Comparison of ENCODE assay signal across 12 mouse cellular contexts in the genomic region with DNA sequence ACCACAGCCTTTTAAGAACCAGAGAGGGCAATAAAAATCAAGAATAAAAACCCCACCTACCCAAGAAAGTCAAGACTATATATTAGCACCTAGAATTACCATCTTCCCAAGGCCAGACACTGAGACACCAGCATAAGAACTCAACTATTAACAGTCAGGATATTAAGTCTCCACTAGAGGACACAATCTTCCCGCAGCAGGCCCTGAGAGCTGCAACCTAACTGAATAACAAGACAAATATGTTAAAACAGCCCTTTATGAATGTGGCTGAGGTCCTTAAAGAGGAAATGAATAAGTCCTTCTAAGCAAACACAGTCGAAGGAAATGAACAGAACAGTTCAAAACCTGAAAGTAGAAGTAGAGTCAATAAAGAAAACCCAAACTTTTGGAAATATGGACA. TPM values are rescaled to one million over a fixed set of nuclear protein-coding genes. Genes with fewer than 3 reads are reported as not detected.
DNase-seq lines count a peak whose midpoint lies in the region; ATAC-seq lines count a peak whose summit lies in the region.
"Had no signal": no experiment of that assay in that cellular context is flagged by ENCODE, and none has a peak within 500 bp of the region (broad histone marks: within the 10 kb centered on the region; RNA-seq: fewer than 3 reads in every experiment).

No protein-coding gene starts in this region.

- no peaks in the 10 kb centered on the region for H3K36me3 ChIP-seq in hindbrain, embryonic 16.5 days (ENCODE audit: control insufficient read depth, insufficient read depth, low read length)
- H3K36me3 ChIP-seq in hindbrain, embryonic 10.5 days: no peaks in the 10 kb centered on the region
- no peaks in the 10 kb centered on the region for H3K36me3 ChIP-seq in midbrain, embryonic 16.5 days (ENCODE audit: control insufficient read depth, insufficient read depth, low read length)
- no peaks in the 10 kb centered on the region for H3K36me3 ChIP-seq in midbrain, embryonic 11.5 days (ENCODE audit: control insufficient read depth, insufficient read depth, low read length)
- H3K36me3 ChIP-seq: heart, embryonic 10.5 days; limb, embryonic 10.5 days had no signal

- 46% methylated on average over 2 of the region's 2 CpGs for WGBS in hindbrain, embryonic 16.5 days
- WGBS in hindbrain, embryonic 10.5 days: 77% methylated on average over 2 of the region's 2 CpGs
- 74% methylated on average over 2 of the region's 2 CpGs for WGBS in midbrain, embryonic 16.5 days
- WGBS in midbrain, embryonic 11.5 days: 60% methylated on average over 2 of the region's 2 CpGs

- H3K27me3 ChIP-seq in hindbrain, embryonic 16.5 days (replicated peaks; ENCODE audit: control insufficient read depth, insufficient read depth, low read length): no peaks in the 10 kb centered on the region
- H3K27me3 ChIP-seq in hindbrain, embryonic 10.5 days (ENCODE audit: insufficient read depth, poor library complexity, severe bottlenecking): no peaks in the 10 kb centered on the region
- H3K27me3 ChIP-seq in midbrain, embryonic 16.5 days (ENCODE audit: control insufficient read depth, insufficient read depth, low read depth, low read length): no peaks in the 10 kb centered on the region
- H3K27me3 ChIP-seq in midbrain, embryonic 11.5 days (ENCODE audit: control insufficient read depth, insufficient read depth, low read length): no peaks in the 10 kb centered on the region

- H3K9me3 ChIP-seq in hindbrain, embryonic 16.5 days (ENCODE audit: control insufficient read depth, low read length): no peaks in the 10 kb centered on the region
- no peaks in the 10 kb centered on the region for H3K9me3 ChIP-seq in hindbrain, embryonic 10.5 days
- H3K9me3 ChIP-seq in midbrain, embryonic 16.5 days (replicated peaks; ENCODE audit: control insufficient read depth, low read length, poor library complexity, severe bottlenecking): no peaks in the 10 kb centered on the region
- H3K9me3 ChIP-seq in midbrain, embryonic 11.5 days (ENCODE audit: control insufficient read depth, low read length): no peaks in the 10 kb centered on the region
- H3K9me3 ChIP-seq: heart, embryonic 10.5 days; limb, embryonic 10.5 days had no signal

- H3K9ac ChIP-seq in hindbrain, embryonic 16.5 days (ENCODE audit: low read depth, low read length): no peak overlapping the region
- no peak overlapping the region for H3K9ac ChIP-seq in midbrain, embryonic 16.5 days (ENCODE audit: low read depth, low read length)
- no peak overlapping the region for H3K9ac ChIP-seq in midbrain, embryonic 11.5 days (ENCODE audit: low read length)

- ATAC-seq in hindbrain, embryonic 16.5 days: 0 out of 2 replicates have a peak, but pooled peaks have one; percentile 46
- ATAC-seq in midbrain, embryonic 16.5 days: peak; percentile 45; the same call in 1 of the 2 replicates
- no peak for ATAC-seq in midbrain, embryonic 11.5 days (ENCODE audit: low FRiP score)
- ATAC-seq: intestine, embryonic 16.5 days had no signal

- H3K4me1 ChIP-seq in hindbrain, embryonic 16.5 days (ENCODE audit: control insufficient read depth, insufficient read depth, low read depth, low read length): no peaks in the 10 kb centered on the region
- H3K4me1 ChIP-seq in hindbrain, embryonic 10.5 days (replicated peaks): no peaks in the 10 kb centered on the region
- H3K4me1 ChIP-seq in midbrain, embryonic 16.5 days (ENCODE audit: control insufficient read depth, insufficient read depth, low read length): no peaks in the 10 kb centered on the region
- H3K4me1 ChIP-seq in midbrain, embryonic 11.5 days (ENCODE audit: control insufficient read depth, insufficient read depth, low read length): no peaks in the 10 kb centered on the region
- H3K4me1 ChIP-seq: heart, embryonic 10.5 days; limb, embryonic 10.5 days had no signal

- no peak overlapping the region for H3K4me3 ChIP-seq in hindbrain, embryonic 16.5 days (ENCODE audit: low read length)
- no peak overlapping the region for H3K4me3 ChIP-seq in hindbrain, embryonic 10.5 days
- no peak overlapping the region for H3K4me3 ChIP-seq in midbrain, embryonic 16.5 days (ENCODE audit: low read depth, low read length)
- H3K4me3 ChIP-seq in midbrain, embryonic 11.5 days (ENCODE audit: low read depth, low read length): no peak overlapping the region
- H3K4me3 ChIP-seq: heart, embryonic 10.5 days; limb, embryonic 10.5 days; myocyte had no signal

- no peak overlapping the region for H3K4me2 ChIP-seq in hindbrain, embryonic 16.5 days (ENCODE audit: low read length)
- no peak overlapping the region for H3K4me2 ChIP-seq in midbrain, embryonic 16.5 days (ENCODE audit: low read length)
- no peak overlapping the region for H3K4me2 ChIP-seq in midbrain, embryonic 11.5 days

- 0 out of 2 replicates have a peak overlapping the region, but pooled peaks have one; percentile 12 for H3K27ac ChIP-seq in hindbrain, embryonic 16.5 days (ENCODE audit: low read depth, low read length)
- no peak overlapping the region for H3K27ac ChIP-seq in hindbrain, embryonic 10.5 days
- no peak overlapping the region for H3K27ac ChIP-seq in midbrain, embryonic 16.5 days (ENCODE audit: low read length)
- no peak overlapping the region for H3K27ac ChIP-seq in midbrain, embryonic 11.5 days (ENCODE audit: low read depth, low read length)
- H3K27ac ChIP-seq: heart, embryonic 10.5 days; limb, embryonic 10.5 days had no signal

- DNase-seq in hindbrain, embryonic 10.5 days (ENCODE audit: low spot score): no peak
- DNase-seq in midbrain, embryonic 11.5 days (ENCODE audit: low spot score, missing footprints): no peak
- DNase-seq in cerebellum, adult 9-10 months: peak; percentile 64
- DNase-seq in telencephalon, adult 2 months (ENCODE audit: low read depth, low spot score): peak; percentile 27
- no peak for DNase-seq in ovary, postnatal 10 days (ENCODE audit: low spot score)
- DNase-seq: thymus, postnatal 36 days had no signal

RNA-seq across cellular contexts. Expression of a gene that starts 49.6 kb away (rescaled TPM):
- 108 and 122 TPM in 2 replicates for polyA plus RNA-seq in hindbrain, embryonic 16.5 days (2015; fragmentation: Nextera tagmentation; extraction: Ambion mirVana)
- polyA plus RNA-seq in hindbrain, embryonic 10.5 days (2016; fragmentation: Nextera tagmentation; extraction: Ambion mirVana): 6.9 TPM in 2 replicates
- polyA plus RNA-seq in midbrain, embryonic 16.5 days (2015; fragmentation: Nextera tagmentation; extraction: Ambion mirVana): 146 and 148 TPM in 2 replicates
- polyA plus RNA-seq in midbrain, embryonic 11.5 days (2014; fragmentation: Nextera tagmentation; extraction: Ambion mirVana): 13.9 and 14.4 TPM in 2 replicates

Comparison
In these comparisons a context has a peak if more than half of its experiments do, and no peak if none do; other contexts are left out.
1. DNase-seq: peak in cerebellum, adult 9-10 months (single experiment) and telencephalon, adult 2 months (single experiment); none in hindbrain, embryonic 10.5 days (single experiment), midbrain, embryonic 11.5 days (single experiment) and ovary, postnatal 10 days (single experiment).